Mouse (Mus musculus): Measurements from ENCODE around the gene Tdp2. TPM values are rescaled to one million over a fixed set of nuclear protein-coding genes. Genes with fewer than 3 reads are reported as not detected.

The Tdp2 gene
- total RNA-seq (2021), result 10 to 100 TPM; 21.5 to 22.4 TPM

DNA sequence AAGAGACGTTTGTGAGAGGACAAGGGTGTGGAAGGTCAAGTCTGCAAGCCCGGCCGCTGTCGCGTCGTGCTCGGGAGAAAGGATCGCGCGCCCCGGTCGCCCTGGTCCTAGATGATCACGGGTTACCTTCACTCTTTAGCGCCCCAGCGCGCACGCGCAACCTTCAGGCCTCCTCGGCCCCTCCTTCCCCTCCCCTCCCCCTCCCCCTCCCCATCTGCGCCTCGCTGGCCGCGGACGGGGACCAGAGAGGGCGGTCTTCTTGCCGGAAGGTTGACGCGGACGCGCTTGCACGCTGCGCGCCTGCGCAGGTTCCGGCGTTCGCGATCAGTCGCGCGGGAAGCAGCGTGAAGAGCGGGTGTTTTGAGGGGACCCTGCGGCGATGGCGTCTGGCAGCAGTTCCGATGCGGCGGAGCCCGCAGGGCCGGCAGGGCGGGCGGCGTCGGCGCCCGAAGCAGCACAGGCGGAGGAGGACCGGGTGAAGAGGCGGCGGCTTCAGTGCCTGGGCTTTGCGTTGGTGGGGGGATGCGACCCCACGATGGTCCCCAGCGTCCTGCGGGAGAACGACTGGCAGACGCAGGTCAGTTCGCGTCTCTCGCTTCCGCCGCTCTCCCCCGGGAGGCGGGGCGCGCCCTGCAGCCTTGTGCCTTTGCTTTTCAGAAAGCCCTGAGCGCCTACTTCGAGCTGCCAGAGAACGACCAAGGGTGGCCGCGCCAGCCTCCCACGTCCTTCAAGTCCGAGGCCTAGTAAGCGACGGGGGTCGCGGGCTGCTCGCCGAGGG is at the start of gene Tdp2, which contains the start of gene Acot13:
Tdp2 (plus strand) TSS at position 327 of the 778 bp plus-strand sequence.
Acot13 (minus strand) TSS at position 188 of the 778 bp plus-strand sequence.
- intact Hi-C loops (cut with DNase I), result no loop called here
- peak; percentile 91 to 97 for DNase-seq (ENCODE audit: extremely low spot score in 1 of 2, low spot score in 2 of 2)

DNA sequence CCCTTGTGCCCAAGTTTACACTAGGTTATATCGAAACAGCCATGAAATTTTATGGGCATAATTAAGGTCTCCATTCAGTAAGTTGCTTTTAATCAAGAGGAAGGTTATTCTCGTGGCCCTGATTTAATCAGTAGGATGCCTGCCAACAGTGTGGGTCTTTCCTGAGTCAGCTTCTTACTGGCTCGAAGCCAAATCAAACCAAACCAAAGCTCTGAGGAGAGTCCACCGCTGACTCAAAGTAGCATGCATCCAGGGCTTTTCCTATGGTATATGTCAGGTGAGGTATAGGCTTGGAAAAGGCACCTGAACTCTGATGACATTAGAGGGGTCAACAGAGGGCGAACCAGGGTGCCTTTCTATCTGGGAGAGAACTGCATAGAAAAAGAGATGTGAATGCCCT is 49.6 kb upstream of the Tdp2 start:
- DNase-seq (ENCODE audit: extremely low spot score in 1 of 2, low spot score in 2 of 2), result peak in 1 of 2 experiments; percentile 24
- intact Hi-C loops (cut with DNase I), result no loop called here

- DNase-seq (ENCODE audit: extremely low spot score in 1 of 2, low spot score in 2 of 2), result no peak
- intact Hi-C loops (cut with DNase I), result no loop called here
Observed at GRCm38 (mm10) chr13:24786014-24786490, 45.4 kb upstream of the Tdp2 start.

DNA sequence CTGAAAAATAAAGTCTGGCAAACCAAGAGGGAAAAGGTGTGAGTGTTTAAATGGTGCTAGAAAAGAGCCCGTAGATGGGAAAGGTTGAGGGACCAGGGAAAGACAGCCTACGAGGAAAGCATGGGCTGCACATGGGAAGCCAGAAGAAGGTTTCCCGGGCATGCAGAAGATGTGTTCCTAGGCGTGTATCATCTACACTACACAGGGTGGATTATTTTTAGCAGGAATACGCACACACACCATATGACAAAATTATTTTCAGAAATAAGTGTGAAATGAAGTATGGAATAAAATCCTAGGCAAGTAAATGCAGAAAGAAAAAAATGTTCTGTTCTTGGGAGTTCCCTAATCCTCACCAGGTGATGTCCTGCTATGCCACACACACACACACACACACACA is 44.0 kb upstream of the Tdp2 start:
- intact Hi-C loops (cut with DNase I), result no loop called here
- DNase-seq (ENCODE audit: extremely low spot score in 1 of 2, low spot score in 2 of 2), result no peak

DNA sequence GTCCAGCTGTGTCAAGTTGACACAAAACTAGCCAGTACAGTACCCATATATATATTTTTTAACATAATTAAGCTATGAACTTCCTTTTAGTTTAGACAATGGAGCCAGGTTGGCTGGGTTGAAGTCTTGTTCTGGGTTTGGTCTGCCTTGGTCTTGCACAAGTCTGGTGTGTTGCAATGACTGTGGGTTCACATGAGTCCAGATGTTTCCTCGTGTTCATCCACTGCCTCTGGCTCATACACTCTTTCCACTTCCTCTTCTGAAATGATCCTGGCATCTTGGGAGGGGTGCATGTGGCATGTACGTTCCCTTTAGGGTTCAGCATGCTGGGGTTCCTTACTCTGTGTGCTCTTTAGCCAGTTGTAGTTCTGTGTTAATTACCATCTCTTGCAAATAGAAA is 40.1 kb upstream of the Tdp2 start:
- intact Hi-C loops (cut with DNase I), result no loop called here
- no peak for DNase-seq (ENCODE audit: extremely low spot score in 1 of 2, low spot score in 2 of 2)

DNA sequence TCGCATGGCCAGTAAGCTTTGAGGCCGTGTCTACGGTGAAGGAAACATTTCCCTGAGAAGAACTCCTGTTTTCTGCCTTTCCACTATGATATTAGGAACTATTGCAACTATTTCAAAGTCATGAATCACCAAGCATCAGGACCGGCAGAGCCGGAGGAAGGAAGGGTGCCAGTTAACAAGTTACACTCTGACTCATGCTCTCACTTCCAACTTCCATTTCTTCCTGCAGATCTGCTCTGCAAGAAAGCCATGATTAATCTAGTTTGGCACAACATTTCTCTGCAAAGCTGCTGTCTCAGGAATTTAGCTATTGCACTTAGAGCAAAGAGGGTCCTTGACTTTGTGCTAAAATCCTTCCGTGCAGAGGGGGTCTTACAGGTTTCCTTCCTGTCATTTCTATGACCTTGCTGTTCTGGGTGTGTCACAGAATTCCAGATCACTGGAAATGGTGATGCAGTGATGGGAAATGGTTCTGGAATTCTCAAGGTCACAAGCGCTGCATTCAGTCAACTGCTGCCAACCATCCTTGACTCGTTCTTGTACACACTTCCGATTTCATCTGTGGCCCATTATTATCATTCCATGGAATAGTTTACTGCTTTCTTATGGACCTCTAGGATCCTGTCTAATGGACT is 39.0 kb upstream of the Tdp2 start:
- intact Hi-C loops (cut with DNase I), result no loop called here
- DNase-seq (ENCODE audit: extremely low spot score in 1 of 2, low spot score in 2 of 2), result no peak

DNA sequence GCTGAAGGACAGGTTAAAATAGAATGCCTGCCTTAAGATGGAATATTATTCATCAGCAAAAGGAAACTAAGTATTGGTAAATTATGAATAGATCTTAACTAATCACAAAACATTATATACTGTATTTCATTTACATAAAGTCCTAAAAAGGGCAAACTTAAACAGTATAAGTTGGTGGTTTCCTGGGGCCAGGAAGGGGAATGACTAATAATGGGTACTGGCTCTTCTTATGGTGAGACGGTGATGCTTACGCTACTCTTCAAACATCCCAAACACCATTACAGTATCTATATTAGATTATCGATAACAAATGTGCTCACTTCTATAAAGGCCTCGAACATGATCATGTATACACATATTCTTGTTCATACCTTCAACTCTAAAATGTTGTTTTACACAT is 32.8 kb upstream of the Tdp2 start:
- DNase-seq (ENCODE audit: extremely low spot score in 1 of 2, low spot score in 2 of 2), result no peak
- intact Hi-C loops (cut with DNase I), result no loop called here

- intact Hi-C loops (cut with DNase I), result no loop called here
Observed at GRCm38 (mm10) chr13:24799378-24799777, 32.1 kb upstream of the Tdp2 start.

DNA sequence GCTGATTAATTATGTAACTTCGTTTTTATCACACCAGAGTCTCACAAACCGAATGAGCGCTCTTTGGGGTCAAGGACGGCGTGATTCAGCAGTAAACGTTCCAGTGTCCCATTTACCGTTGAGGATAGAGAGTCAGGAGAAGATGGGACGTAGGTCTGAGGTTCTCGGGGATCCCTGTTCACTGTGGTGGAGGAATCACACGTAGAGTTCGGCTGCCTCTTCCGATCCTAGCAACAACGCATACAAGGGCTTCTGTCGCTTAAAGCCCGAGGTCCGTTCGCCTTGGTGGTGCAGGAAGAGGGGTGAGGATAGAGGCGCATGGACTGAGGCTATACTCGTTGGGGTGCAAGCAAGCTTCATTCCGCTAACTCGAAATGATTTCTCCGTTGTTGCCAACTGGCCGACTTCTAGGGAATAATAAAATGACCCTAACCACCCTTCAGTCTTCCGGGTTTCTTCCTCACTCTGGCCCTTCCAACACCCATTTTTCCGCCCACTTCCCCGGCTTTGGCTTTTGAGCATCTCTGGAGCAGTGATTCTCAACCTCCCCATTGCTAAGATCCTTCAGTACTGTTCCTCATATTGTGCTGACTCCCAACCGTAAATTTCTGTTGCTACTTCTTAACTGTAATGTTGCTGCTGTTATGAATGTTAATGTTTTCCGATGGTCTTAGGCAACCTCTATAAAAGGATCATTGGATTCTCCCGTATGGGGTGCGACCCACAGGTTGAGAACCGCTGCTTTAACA is 31.4 kb upstream of the Tdp2 start:
- intact Hi-C loops (cut with DNase I), result no loop called here

More at GRCm38 (mm10) chr13:24799378-24799777, 32.1 kb upstream of the Tdp2 start:
- DNase-seq (ENCODE audit: extremely low spot score in 1 of 2, low spot score in 2 of 2), result no peak

DNA sequence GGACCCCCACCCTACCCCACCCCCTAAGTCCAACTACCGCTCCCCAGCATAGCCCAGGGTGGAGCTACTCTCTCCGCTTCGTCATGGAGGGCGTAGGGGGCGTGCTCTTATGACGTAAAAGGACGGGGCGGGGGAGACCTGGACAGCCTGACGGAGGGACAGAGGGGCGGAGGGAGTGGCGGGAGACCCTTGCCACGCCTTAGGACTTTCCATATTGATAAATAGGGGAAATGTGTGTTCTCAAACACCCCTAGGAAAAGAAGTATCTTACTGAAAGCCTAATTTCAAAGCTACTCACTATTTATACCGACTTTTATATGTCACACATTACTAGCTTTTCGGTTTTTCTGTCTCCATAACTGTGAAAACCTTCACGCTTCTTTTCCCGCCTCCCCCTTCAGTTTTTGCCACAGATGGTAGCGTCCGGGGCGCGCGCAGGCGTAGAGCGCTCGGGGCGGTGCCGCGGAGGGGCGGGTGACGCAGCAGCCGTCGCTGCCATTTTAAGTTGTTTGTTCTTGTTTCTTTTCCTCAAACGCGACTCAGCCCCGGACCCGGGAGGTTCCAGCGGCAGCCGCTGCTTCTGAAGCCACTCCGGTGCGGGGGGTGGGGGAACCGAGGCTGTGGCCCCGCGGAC is 30.7 kb upstream of the Tdp2 start:
- peak; percentile 93 to 98 for DNase-seq (ENCODE audit: extremely low spot score in 1 of 2, low spot score in 2 of 2)
- intact Hi-C loops (cut with DNase I), result no loop called here

More for the DNA sequence above, 31.4 kb upstream of the Tdp2 start:
- DNase-seq (ENCODE audit: extremely low spot score in 1 of 2, low spot score in 2 of 2), result peak in 1 of 2 experiments; percentile 37

GRCm38 (mm10) chr13:24801308-24801921 is 30.1 kb upstream of the Tdp2 start, which contains the start of gene BC005537:
BC005537 (plus strand) TSS chr13:24801657.
- intact Hi-C loops (cut with DNase I), result no loop called here
- DNase-seq (ENCODE audit: extremely low spot score in 1 of 2, low spot score in 2 of 2), result peak; percentile 15 to 81

DNA sequence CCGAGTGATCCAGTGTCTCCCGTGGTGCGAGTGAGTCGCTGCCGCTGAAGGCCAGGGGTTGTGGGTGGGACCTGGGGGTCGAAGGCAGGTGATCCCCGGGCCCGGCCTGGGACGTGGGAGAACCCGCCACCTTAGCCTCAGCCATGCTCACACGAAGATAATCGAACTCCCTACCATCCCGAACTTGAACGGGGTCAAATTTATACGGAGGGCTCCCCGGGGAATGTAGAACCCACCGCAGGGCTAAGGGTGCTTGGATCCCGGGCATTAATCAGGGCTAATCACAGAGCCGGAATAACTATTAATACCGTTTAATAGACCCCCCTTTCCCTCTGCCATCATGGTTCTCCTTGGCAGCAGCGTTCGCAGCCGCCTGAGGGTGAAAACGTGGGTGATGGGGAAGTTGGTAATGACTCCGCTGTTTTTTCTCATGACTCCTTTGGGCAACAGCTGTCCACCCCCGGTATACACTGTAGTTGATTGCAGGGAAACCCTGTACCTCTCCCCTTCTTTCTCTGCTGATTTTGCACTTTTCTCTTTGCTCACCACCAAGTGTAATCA is 29.3 kb upstream of the Tdp2 start:
- intact Hi-C loops (cut with DNase I), result no loop called here
- DNase-seq (ENCODE audit: extremely low spot score in 1 of 2, low spot score in 2 of 2), result peak in 1 of 2 experiments; percentile 42

DNA sequence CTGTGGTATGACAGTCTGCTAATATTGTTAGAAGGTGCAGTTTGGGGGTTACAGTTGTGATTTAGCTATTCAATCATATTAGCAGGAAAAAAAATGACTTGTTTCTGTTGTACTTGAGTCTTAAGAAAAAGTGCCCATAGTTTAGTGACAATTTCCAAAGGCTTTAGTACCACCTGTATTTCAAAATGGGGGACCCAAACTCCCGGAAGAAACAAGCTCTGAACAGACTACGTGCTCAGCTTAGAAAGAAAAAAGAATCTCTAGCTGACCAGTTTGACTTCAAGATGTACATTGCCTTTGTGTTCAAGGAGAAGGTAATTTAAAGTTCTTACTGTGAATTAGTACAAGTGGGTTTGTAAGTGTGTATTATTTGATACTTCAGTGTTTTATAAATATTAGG is 28.3 kb upstream of the Tdp2 start:
- no peak for DNase-seq (ENCODE audit: extremely low spot score in 1 of 2, low spot score in 2 of 2)
- intact Hi-C loops (cut with DNase I), result no loop called here

- intact Hi-C loops (cut with DNase I), result no loop called here
- DNase-seq (ENCODE audit: extremely low spot score in 1 of 2, low spot score in 2 of 2), result no peak
Observed at GRCm38 (mm10) chr13:24806079-24806478, 25.4 kb upstream of the Tdp2 start.

GRCm38 (mm10) chr13:24812521-24812920 is 19.0 kb upstream of the Tdp2 start:
- no peak for DNase-seq (ENCODE audit: extremely low spot score in 1 of 2, low spot score in 2 of 2)
- intact Hi-C loops (cut with DNase I), result no loop called here

DNA sequence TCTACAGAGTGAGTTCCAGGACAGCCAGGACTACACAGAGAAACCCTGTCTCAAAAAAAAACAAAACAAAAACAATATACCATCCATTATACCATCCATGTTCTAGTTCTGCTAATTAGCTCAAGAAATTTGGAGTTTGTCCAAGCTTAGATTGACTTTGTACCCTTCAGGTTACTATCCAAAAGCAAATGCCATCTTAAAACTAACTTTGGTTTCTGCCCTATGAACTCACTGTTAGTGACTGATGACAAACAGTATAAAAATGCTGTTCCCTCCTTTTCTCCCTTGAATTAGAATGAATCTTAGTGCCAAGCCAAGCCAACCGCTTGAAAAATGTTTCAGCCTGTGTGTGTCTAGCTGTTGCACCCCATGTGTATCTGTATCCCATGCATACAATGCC is 16.9 kb upstream of the Tdp2 start:
- DNase-seq (ENCODE audit: extremely low spot score in 1 of 2, low spot score in 2 of 2), result no peak
- intact Hi-C loops (cut with DNase I), result no loop called here

DNA sequence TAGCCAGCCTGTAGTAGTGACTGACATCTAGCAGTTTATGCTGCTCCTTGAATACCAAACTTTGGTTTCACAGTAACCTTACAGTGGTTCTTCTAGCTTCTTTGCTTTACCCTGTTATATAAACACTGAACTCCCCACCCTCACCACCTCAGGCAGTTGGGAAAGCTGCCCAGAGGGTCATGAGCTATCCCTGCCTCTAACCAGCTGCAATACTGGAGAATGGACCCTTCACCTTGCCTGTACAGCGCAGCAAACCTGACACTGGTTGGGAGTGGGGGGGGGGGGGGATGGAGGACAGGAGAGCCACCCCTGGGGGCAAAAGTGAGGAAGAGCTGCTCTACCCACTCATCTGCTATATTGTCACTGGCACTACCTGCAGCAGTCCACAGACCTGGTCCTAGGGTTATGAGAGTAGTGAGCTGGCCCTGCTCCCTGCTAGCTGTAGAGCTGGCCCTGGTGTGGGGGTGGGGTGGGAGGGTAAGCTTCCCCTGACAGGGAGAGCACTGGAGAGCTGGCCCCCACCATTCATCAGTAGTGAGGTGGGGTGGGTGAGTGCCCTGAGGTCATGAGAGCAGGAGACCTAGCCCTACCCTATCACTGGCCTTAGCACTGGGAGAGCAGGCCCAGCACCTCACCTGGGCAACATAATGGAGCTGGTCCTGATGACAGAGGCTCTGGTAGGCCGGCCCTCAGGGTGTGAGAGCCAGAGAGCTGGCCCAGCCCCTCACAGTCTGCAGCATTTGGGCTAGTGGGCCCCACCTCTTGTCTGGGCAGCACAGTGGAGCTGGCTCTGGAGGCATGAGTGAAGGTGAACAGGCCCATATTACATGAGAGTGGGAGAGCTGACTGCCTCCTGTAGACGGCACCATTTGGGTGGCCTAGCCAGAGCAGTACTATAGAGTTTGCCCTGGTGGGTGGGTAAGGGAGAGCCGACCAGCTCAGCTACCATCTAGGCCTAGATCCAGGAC is 15.1 kb upstream of the Tdp2 start:
- intact Hi-C loops (cut with DNase I), result no loop called here
- no peak for DNase-seq (ENCODE audit: extremely low spot score in 1 of 2, low spot score in 2 of 2)

All from left cerebral cortex, postnatal 10 days (tissue).